7 mouse cellular contexts compared by ENCODE assay signal in the genomic region with DNA sequence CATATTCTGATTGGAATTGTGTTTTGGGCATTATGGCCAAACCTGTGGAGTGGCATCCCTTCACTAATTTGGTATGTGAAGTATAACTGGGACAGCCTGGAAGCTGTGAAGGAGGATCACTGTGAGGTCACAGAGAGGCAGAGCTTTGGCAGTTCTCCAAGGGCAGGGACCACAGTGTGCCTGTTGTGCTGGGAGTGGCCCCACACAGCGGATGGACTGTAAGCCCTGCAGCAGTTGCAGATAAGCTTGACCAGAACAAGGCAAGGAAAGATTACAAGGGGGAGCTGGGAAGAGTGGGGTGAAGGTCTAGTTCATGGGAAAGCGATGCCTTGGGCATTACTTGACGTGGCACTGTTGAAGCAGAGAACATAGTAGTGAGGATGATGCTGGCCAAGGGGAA. TPM values are rescaled to one million over a fixed set of nuclear protein-coding genes. Genes with fewer than 3 reads are reported as not detected.
A peak's percentile ranks its signal among the peaks of the same experiment; 100 is the strongest.
DNase-seq lines count a peak whose midpoint lies in the region; ATAC-seq and TF ChIP-seq lines count a peak whose summit lies in the region.

No protein-coding gene starts in this region.

- no peak overlapping the region for H3K27ac ChIP-seq in embryonic facial prominence, embryonic 14.5 days (replicated peaks; ENCODE audit: low read depth, low read length)
- H3K27ac ChIP-seq in heart, postnatal 0 days (ENCODE audit: low read depth) = peak overlapping the region; percentile 43; the same call in 1 of the 2 replicates
- H3K27ac ChIP-seq in liver, embryonic 13.5 days = peak overlapping the region; percentile 58

- TF ChIP-seq EP300 in heart, postnatal 0 days (IDR thresholded peaks at IDR 0.05; ENCODE audit: low read depth) = no peak

- H3K27me3 ChIP-seq in embryonic facial prominence, embryonic 14.5 days (replicated peaks; ENCODE audit: control insufficient read depth, insufficient read depth, low read length) = no peaks in the 10 kb centered on the region
- H3K27me3 ChIP-seq in heart, postnatal 0 days (ENCODE audit: control insufficient read depth, insufficient read depth, low read length) = no peaks in the 10 kb centered on the region
- H3K27me3 ChIP-seq in liver, embryonic 13.5 days = peaks cover 5% of the 10 kb centered on the region; the same call in 1 of the 2 replicates

- H3K36me3 ChIP-seq in embryonic facial prominence, embryonic 14.5 days (ENCODE audit: control insufficient read depth, insufficient read depth, low read length) = peaks cover 40% of the 10 kb centered on the region
- H3K36me3 ChIP-seq in heart, postnatal 0 days (replicated peaks; ENCODE audit: control insufficient read depth, insufficient read depth, low read length) = peaks cover 27% of the 10 kb centered on the region
- peaks cover 38% of the 10 kb centered on the region for H3K36me3 ChIP-seq in liver, embryonic 13.5 days

- no peak overlapping the region for H3K4me2 ChIP-seq in embryonic facial prominence, embryonic 14.5 days (ENCODE audit: low read depth, low read length)
- peak overlapping the region; percentile 24; the same call in 1 of the 2 replicates for H3K4me2 ChIP-seq in heart, postnatal 0 days (ENCODE audit: low read depth, low read length)
- peak overlapping the region; percentile 49 for H3K4me2 ChIP-seq in liver, embryonic 13.5 days

- no peak for ATAC-seq in embryonic facial prominence, embryonic 14.5 days (ENCODE audit: low read depth)
- ATAC-seq in heart, postnatal 0 days (ENCODE audit: insufficient read depth, low read depth) = peak; percentile 60
- peak; percentile 77 for ATAC-seq in liver, embryonic 13.5 days (ENCODE audit: low read depth)

- no peak overlapping the region for H3K4me3 ChIP-seq in embryonic facial prominence, embryonic 14.5 days (ENCODE audit: low read depth, low read length)
- no peak overlapping the region for H3K4me3 ChIP-seq in heart, postnatal 0 days (ENCODE audit: low read depth, low read length)
- no peak overlapping the region for H3K4me3 ChIP-seq in liver, embryonic 13.5 days (replicated peaks)

- H3K9ac ChIP-seq in embryonic facial prominence, embryonic 14.5 days (ENCODE audit: low read depth, low read length) = no peak overlapping the region
- H3K9ac ChIP-seq in heart, postnatal 0 days (replicated peaks; ENCODE audit: low read depth, low read length) = no peak overlapping the region
- H3K9ac ChIP-seq in liver, embryonic 13.5 days = peak overlapping the region; percentile 34; the same call in 1 of the 2 replicates

- peak; percentile 69 for DNase-seq in spleen, adult 12 weeks (ENCODE audit: low spot score)
- no peak for DNase-seq in spleen, adult 18-20 months
- DNase-seq in embryonic facial prominence, embryonic 14.5 days (ENCODE audit: low spot score) = peak; percentile 66
- peak; percentile 89 for DNase-seq in heart, postnatal 0 days (ENCODE audit: low spot score)
- DNase-seq in liver, embryonic 13.5 days = peak; percentile 80
- peak; percentile 78 to 79 for DNase-seq in spleen, postnatal 4 days (ENCODE audit: low spot score in 2 of 2)
- no peak for DNase-seq in thymus, postnatal 14 days

- 0 out of 2 replicates have a peak, but pooled peaks have one; percentile 4 for TF ChIP-seq CTCF in heart, postnatal 0 days (IDR thresholded peaks at IDR 0.05; ENCODE audit: low read depth)

- H3K9me3 ChIP-seq in embryonic facial prominence, embryonic 14.5 days (ENCODE audit: control insufficient read depth, low read length) = no peaks in the 10 kb centered on the region
- H3K9me3 ChIP-seq in heart, postnatal 0 days (replicated peaks; ENCODE audit: control insufficient read depth, low read length) = no peaks in the 10 kb centered on the region
- no peaks in the 10 kb centered on the region for H3K9me3 ChIP-seq in liver, embryonic 13.5 days (replicated peaks)

- H3K4me1 ChIP-seq in embryonic facial prominence, embryonic 14.5 days (ENCODE audit: control insufficient read depth, insufficient read depth, low read length) = peaks cover 10% of the 10 kb centered on the region
- peaks cover 34% of the 10 kb centered on the region for H3K4me1 ChIP-seq in heart, postnatal 0 days (ENCODE audit: control insufficient read depth, insufficient read depth)
- peaks cover 65% of the 10 kb centered on the region for H3K4me1 ChIP-seq in liver, embryonic 13.5 days (replicated peaks)

- 68% methylated on average over 3 of the region's 3 CpGs for WGBS in embryonic facial prominence, embryonic 14.5 days
- 1% methylated on average over 3 of the region's 3 CpGs for WGBS in heart, postnatal 0 days
- 16% methylated on average over 3 of the region's 3 CpGs for WGBS in liver, embryonic 13.5 days (ENCODE audit: insufficient replicate concordance)

RNA-seq across cellular contexts. Expression of gene Sec23ip, which starts 4.0 kb away (rescaled TPM):
- 37.5 and 37.7 TPM in 2 replicates for polyA plus RNA-seq in embryonic facial prominence, embryonic 14.5 days (2014; fragmentation: Nextera tagmentation; extraction: Ambion mirVana)
- 10.6 and 13.0 TPM in 2 replicates for total RNA-seq in heart, postnatal 0 days (2014; rRNA removed; ENCODE audit: low replicate concordance)
- 18.1 and 20.2 TPM in 2 replicates for polyA plus RNA-seq in heart, postnatal 0 days (2015; fragmentation: Nextera tagmentation; extraction: Ambion mirVana)
- 20.4 and 25.0 TPM in 2 replicates for polyA plus RNA-seq in liver, embryonic 13.5 days (2015; fragmentation: Nextera tagmentation; extraction: Ambion mirVana)

RNA-seq across cellular contexts. Expression of gene Mcmbp, which starts 8.5 kb away (rescaled TPM):
- polyA plus RNA-seq in embryonic facial prominence, embryonic 14.5 days (2014; fragmentation: Nextera tagmentation; extraction: Ambion mirVana) = 57.9 and 62.9 TPM in 2 replicates
- total RNA-seq in heart, postnatal 0 days (2014; rRNA removed; ENCODE audit: low replicate concordance) = 39.4 and 40.0 TPM in 2 replicates
- polyA plus RNA-seq in heart, postnatal 0 days (2015; fragmentation: Nextera tagmentation; extraction: Ambion mirVana) = 25.4 and 26.8 TPM in 2 replicates
- 27.1 and 30.5 TPM in 2 replicates for polyA plus RNA-seq in liver, embryonic 13.5 days (2015; fragmentation: Nextera tagmentation; extraction: Ambion mirVana)

Comparison
In these comparisons a context has a peak if more than half of its experiments do, and no peak if none do; other contexts are left out.
1. DNase-seq: peak in spleen, adult 12 weeks (single experiment), embryonic facial prominence, embryonic 14.5 days (single experiment), heart, postnatal 0 days (single experiment), liver, embryonic 13.5 days (single experiment) and spleen, postnatal 4 days (2 of 2); none in spleen, adult 18-20 months (0 of 2) and thymus, postnatal 14 days (single experiment).